In the genomic region with DNA sequence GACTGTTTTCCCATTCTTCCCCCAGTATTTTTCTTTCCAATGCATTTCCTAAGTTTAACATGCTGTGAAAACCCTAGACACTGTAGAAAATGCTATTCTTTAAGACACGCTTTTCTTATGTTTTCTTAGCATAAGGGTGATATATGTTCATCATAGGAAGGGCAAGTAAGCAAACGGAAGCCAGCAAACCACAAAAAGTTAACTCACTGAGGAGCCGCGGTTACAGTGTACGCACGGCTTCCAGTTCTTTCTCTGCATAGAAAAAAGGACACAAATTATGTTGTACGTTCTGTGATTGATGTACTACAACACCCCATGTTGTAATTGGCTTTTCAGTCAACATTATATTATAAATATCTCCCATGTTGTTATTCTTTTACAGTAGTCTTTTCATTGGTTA, we compare ENCODE assay signal across 18 mouse cellular contexts.
DNase-seq lines count a peak whose midpoint lies in the region; ATAC-seq and TF ChIP-seq lines count a peak whose summit lies in the region.
"Had no signal": no experiment of that assay in that cellular context is flagged by ENCODE, and none has a peak within 500 bp of the region (broad histone marks: within the 10 kb centered on the region; RNA-seq: fewer than 3 reads in every experiment).

No protein-coding gene starts in this region.

- H3K4me1 ChIP-seq in spleen, adult 2 months (ENCODE audit: control insufficient read depth, insufficient read depth, insufficient read length): 0 out of 2 replicates have a peak, but pooled peaks cover 3% of the 10 kb centered on the region
- H3K4me1 ChIP-seq in neural tube, embryonic 15.5 days: no peaks in the 10 kb centered on the region
- H3K4me1 ChIP-seq: forebrain, embryonic 15.5 days; limb, embryonic 15.5 days had no signal

- H3K27ac ChIP-seq in spleen, adult 2 months (ENCODE audit: insufficient read depth, low read length): no peak overlapping the region
- H3K27ac ChIP-seq in neural tube, embryonic 15.5 days (replicated peaks): no peak overlapping the region
- no peak overlapping the region for H3K27ac ChIP-seq in left cerebral cortex, adult 2 months
- H3K27ac ChIP-seq: embryonic facial prominence, embryonic 10.5 days; forebrain, embryonic 15.5 days; limb, embryonic 15.5 days; macrophage had no signal

- 11% methylated on average over 7 of the region's 7 CpGs for WGBS in spleen, adult 2 months
- WGBS in neural tube, embryonic 15.5 days: 71% methylated on average over 7 of the region's 7 CpGs

- H3K36me3 ChIP-seq in spleen, adult 2 months (ENCODE audit: control insufficient read depth, insufficient read depth, low read length): no peaks in the 10 kb centered on the region
- H3K36me3 ChIP-seq in splenic B cell, adult 2 months (ENCODE audit: control insufficient read depth, insufficient read depth, low read length, poor library complexity, severe bottlenecking): no peaks in the 10 kb centered on the region
- H3K36me3 ChIP-seq in neural tube, embryonic 15.5 days: no peaks in the 10 kb centered on the region
- H3K36me3 ChIP-seq: embryonic facial prominence, embryonic 10.5 days; forebrain, embryonic 15.5 days had no signal

- H3K27me3 ChIP-seq in spleen, adult 2 months (ENCODE audit: control insufficient read depth, insufficient read depth, low read length): no peaks in the 10 kb centered on the region
- H3K27me3 ChIP-seq in splenic B cell, adult 2 months (ENCODE audit: control insufficient read depth, insufficient read depth, low read length, poor library complexity, severe bottlenecking): no peaks in the 10 kb centered on the region
- H3K27me3 ChIP-seq in neural tube, embryonic 15.5 days (replicated peaks): no peaks in the 10 kb centered on the region
- H3K27me3 ChIP-seq: forebrain, embryonic 15.5 days; limb, embryonic 15.5 days had no signal

- H3K9me3 ChIP-seq in neural tube, embryonic 15.5 days (replicated peaks): no peaks in the 10 kb centered on the region
- H3K9me3 ChIP-seq: embryonic facial prominence, embryonic 10.5 days; forebrain, embryonic 15.5 days; limb, embryonic 15.5 days had no signal

- intact Hi-C loops in left cerebral cortex, adult 2 months (cut with DNase I): no loop called here

- no peak for TF ChIP-seq CTCF in spleen, adult 2 months (IDR thresholded peaks at IDR 0.05; ENCODE audit: extremely low read depth, insufficient read depth, insufficient read length, insufficient replicate concordance)
- no peak for TF ChIP-seq CTCF in left cerebral cortex, adult 2 months (IDR thresholded peaks at IDR 0.05)

- DNase-seq in spleen, adult 2 months (ENCODE audit: low read depth in 1 of 2, low spot score in 2 of 2): peak; percentile 8 to 40
- DNase-seq in spleen, adult 18-20 months: no peak
- peak; percentile 26 for DNase-seq in splenic B cell, adult 2 months (ENCODE audit: low read depth, low spot score)
- no peak for DNase-seq in left cerebral cortex, adult 2 months (ENCODE audit: extremely low spot score in 1 of 2, low spot score in 2 of 2)
- no peak for DNase-seq in cerebellum, postnatal 36 days
- no peak for DNase-seq in kidney, adult 9 months
- DNase-seq: adrenal gland, postnatal 10 days; cerebellum, adult 9-11 months; gastrocnemius, postnatal 14 days; heart, postnatal 36 days; liver, postnatal 0 days had no signal

- ATAC-seq in inflammation-experienced regulatory T-cells, adult 6 months: peak; percentile 99
- ATAC-seq in neural tube, embryonic 15.5 days (ENCODE audit: low FRiP score): no peak
- ATAC-seq: forebrain, embryonic 15.5 days; liver, postnatal 0 days had no signal

- no peak overlapping the region for H3K4me2 ChIP-seq in neural tube, embryonic 15.5 days
- H3K4me2 ChIP-seq: forebrain, embryonic 15.5 days; limb, embryonic 15.5 days had no signal

- TF ChIP-seq POLR2A in spleen, adult 2 months (IDR thresholded peaks at IDR 0.05; ENCODE audit: low read depth, low read length): no peak

- H3K4me3 ChIP-seq in spleen, adult 2 months (ENCODE audit: extremely low read depth, insufficient read depth, insufficient read length): no peak overlapping the region
- H3K4me3 ChIP-seq in neural tube, embryonic 15.5 days (replicated peaks): no peak overlapping the region
- no peak overlapping the region for H3K4me3 ChIP-seq in left cerebral cortex, adult 2 months
- H3K4me3 ChIP-seq: embryonic facial prominence, embryonic 10.5 days; erythroblast, embryonic 14.5 days; forebrain, embryonic 15.5 days; limb, embryonic 15.5 days had no signal

- no peak overlapping the region for H3K9ac ChIP-seq in neural tube, embryonic 15.5 days (replicated peaks)
- H3K9ac ChIP-seq: forebrain, embryonic 15.5 days; limb, embryonic 15.5 days; liver, postnatal 0 days had no signal

Comparison
In these comparisons a context has a peak if more than half of its experiments do, and no peak if none do; other contexts are left out.
1. DNase-seq: peak in spleen, adult 2 months (2 of 2) and splenic B cell, adult 2 months (single experiment); none in spleen, adult 18-20 months (0 of 2), left cerebral cortex, adult 2 months (0 of 2), cerebellum, postnatal 36 days (0 of 2) and kidney, adult 9 months (single experiment).